Comparison of ENCODE assay signal across 23 mouse cellular contexts in the genomic region with DNA sequence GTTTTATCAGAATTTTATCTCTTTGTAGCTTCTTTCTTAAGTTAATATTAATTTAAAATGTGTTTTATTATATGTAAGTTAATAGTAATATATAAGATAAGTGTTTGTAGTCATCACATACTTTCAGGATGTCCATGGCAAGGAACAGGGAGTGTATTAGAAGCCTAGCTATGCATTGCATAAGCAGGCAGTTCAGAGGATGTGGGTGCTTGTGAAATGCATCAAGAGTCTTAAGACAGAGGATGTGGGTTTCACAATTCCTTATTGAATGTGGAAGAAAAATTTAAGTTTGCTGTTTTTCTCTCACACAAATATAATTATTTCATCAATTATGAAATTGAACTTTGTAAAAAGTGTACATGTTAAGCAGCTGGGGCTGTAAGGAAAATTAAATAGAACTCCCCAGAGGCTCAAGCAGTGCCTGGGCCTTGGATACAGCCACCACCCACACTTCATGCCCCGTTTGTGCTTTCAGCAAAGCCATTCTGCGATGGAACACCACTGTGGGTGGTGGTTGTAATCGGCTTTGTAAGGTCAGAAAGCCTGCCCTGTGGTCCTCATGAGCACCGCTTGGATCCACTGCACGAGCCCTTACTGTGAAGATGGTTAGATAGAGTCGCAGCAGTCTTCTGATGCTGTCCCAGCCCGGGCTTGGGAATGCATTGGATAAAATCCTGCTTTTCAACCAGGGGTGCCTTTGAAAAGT.
A peak's percentile ranks its signal among the peaks of the same experiment; 100 is the strongest.
DNase-seq lines count a peak whose midpoint lies in the region; ATAC-seq lines count a peak whose summit lies in the region.
"Had no signal": no experiment of that assay in that cellular context is flagged by ENCODE, and none has a peak within 500 bp of the region (broad histone marks: within the 10 kb centered on the region; RNA-seq: fewer than 3 reads in every experiment).

No protein-coding gene starts in this region.

- DNase-seq in lung, postnatal 36 days, result peak; percentile 25
- no peak for DNase-seq in lung, postnatal 4 days
- DNase-seq in brain, adult 2 months (ENCODE audit: low read depth, low spot score), result peak; percentile 10
- no peak for DNase-seq in left cerebral cortex, postnatal 25 days (ENCODE audit: low spot score in 2 of 2)
- DNase-seq in cerebellum, postnatal 10 days, result no peak
- DNase-seq in neural tube, embryonic 10.5 days (ENCODE audit: extremely low spot score, low spot score), result no peak
- DNase-seq: adrenal gland, postnatal 14 days; cerebellum, adult 8-10 months; cerebellum, postnatal 36 days; embryo, embryonic 11 days; heart, postnatal 14 days; kidney, adult 11 months; kidney, postnatal 25 days; left cerebral cortex, postnatal 4 days; lung, adult 2 months; lung, postnatal 14 days; right cerebral cortex, postnatal 4 days had no signal

- ATAC-seq in granulocyte monocyte progenitor cell, adult 5-6 weeks (replicated peaks; ENCODE audit: poor library complexity, severe bottlenecking), result peak; percentile 97
- ATAC-seq in neutrophil, adult 5-6 weeks (ENCODE audit: extremely low read depth, insufficient number of reproducible peaks, low FRiP score, poor library complexity, severe bottlenecking), result peak; percentile 84
- ATAC-seq: forebrain, embryonic 16.5 days; inflammation-experienced regulatory T-cells, adult 6 months; midbrain, embryonic 15.5 days; Patski had no signal

- intact Hi-C loops in left cerebral cortex, postnatal 25 days (cut with DNase I), result no loop called here

Comparison
In these comparisons a context has a peak if more than half of its experiments do, and no peak if none do; other contexts are left out.
1. DNase-seq: peak in lung, postnatal 36 days (single experiment) and brain, adult 2 months (single experiment); none in lung, postnatal 4 days (0 of 2), left cerebral cortex, postnatal 25 days (0 of 2), cerebellum, postnatal 10 days (0 of 2) and neural tube, embryonic 10.5 days (single experiment).